Mouse (Mus musculus): Measurements from ENCODE around the gene Trappc6a.

DNA sequence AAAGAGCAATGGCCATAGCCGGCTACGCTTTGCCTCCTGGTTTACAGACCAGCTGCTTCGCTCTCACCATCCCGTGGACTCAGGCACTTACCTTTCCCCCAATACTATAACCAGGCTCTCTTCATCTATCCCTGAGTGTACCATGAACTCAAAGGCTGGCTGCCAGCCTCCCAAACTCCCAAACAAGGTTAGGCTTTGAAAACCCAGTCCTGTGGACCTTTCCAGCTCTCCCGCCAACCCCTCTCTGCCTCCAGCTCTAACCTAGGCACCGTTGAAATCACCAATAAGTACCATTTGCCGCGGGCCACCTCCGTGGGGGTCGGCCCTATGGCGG is 53.2 kb downstream of the Trappc6a start:
- TF ChIP-seq USF1 (IDR thresholded peaks at IDR 0.05; ENCODE audit: low read depth, low read length): no peak
- no peak for TF ChIP-seq MAX (IDR thresholded peaks at IDR 0.05; ENCODE audit: low read length)
- no peak for TF ChIP-seq CTCF (conservative IDR thresholded peaks at IDR 0.05 in 1 of 2, IDR thresholded peaks at IDR 0.05 in 1 of 2; ENCODE audit: low read depth in 2 of 2, low read length in 2 of 2)
- TF ChIP-seq PAX5 (IDR thresholded peaks at IDR 0.05; ENCODE audit: low read length): no peak
- TF ChIP-seq POLR2A (IDR thresholded peaks at IDR 0.05; ENCODE audit: low read depth, low read length): no peak
- TF ChIP-seq MYC (IDR thresholded peaks at IDR 0.05; ENCODE audit: low read depth, low read length): no peak
- TF ChIP-seq ETS1 (conservative IDR thresholded peaks at IDR 0.05; ENCODE audit: low read depth, low read length): no peak
- TF ChIP-seq UBTF (IDR thresholded peaks at IDR 0.05; ENCODE audit: low read depth, low read length): no peak
- no peak for TF ChIP-seq EP300 (IDR thresholded peaks at IDR 0.05; ENCODE audit: low read length)
- no peak for TF ChIP-seq CHD1 (IDR thresholded peaks at IDR 0.05; ENCODE audit: low read depth, low read length)
- no peak for TF ChIP-seq MXI1 (IDR thresholded peaks at IDR 0.05; ENCODE audit: low read depth, low read length)
- no peak for TF ChIP-seq SIN3A (IDR thresholded peaks at IDR 0.05; ENCODE audit: low read length)
- TF ChIP-seq MAFK (IDR thresholded peaks at IDR 0.05; ENCODE audit: insufficient replicate concordance, low read length): no peak
